Mouse (Mus musculus) forebrain, embryonic 11.5 days (tissue): ENCODE measurements at regions not wholly inside any gene's neighbourhood (a gene's known extent, or its start where the extent isn't known, plus 50 kb on each side); places are given as distances from the start of the nearest gene placed in this dataset.

Experiments
- ATAC-seq: fragments of 200-750 bp; cut with Nextera tagmentation; replicated peaks from 2 replicates; pipeline ENCODE4 v1.8.0; 2017; ENCODE audit warnings: moderate TSS enrichment; ENCODE audit not compliant: low FRiP score
- DNase-seq: peaks from one replicate; pipeline ENCODE4 v3.0.0-alpha.2; 2017; ENCODE audit warnings: low spot score
- H3K27ac ChIP-seq: fragments of 300-500 bp; sonication (generic); 2 replicates; pipeline ENCODE4 v1.5.1; 2014; ENCODE audit warnings: low read depth, low read length
- H3K27me3 ChIP-seq: fragments of 300-500 bp; sonication (generic); 2 replicates; pipeline ENCODE4 v1.6.1; 2014; ENCODE audit warnings: mild to moderate bottlenecking, low read length, mixed read lengths; ENCODE audit not compliant: control insufficient read depth, insufficient read depth
- H3K36me3 ChIP-seq: fragments of 300-500 bp; sonication (generic); 2 replicates; pipeline ENCODE4 v1.6.1; 2014; ENCODE audit warnings: mild to moderate bottlenecking, low read length, moderate library complexity, mixed read lengths; ENCODE audit not compliant: control insufficient read depth, insufficient read depth
- H3K4me1 ChIP-seq: fragments of 300-500 bp; sonication (generic); replicated peaks from 2 replicates; pipeline ENCODE4 v1.6.1; 2014; ENCODE audit warnings: low read length, mixed read lengths; ENCODE audit not compliant: control insufficient read depth, insufficient read depth
- H3K4me2 ChIP-seq: fragments of 300-500 bp; sonication (generic); 2 replicates; pipeline ENCODE4 v1.6.1; 2014; ENCODE audit warnings: low read depth, mild to moderate bottlenecking, low read length, moderate library complexity, mixed read lengths; ENCODE audit not compliant: severe bottlenecking
- H3K4me3 ChIP-seq: fragments of 300-500 bp; sonication (generic); 2 replicates; pipeline ENCODE4 v1.5.1; 2014; ENCODE audit warnings: low read depth, low read length
- H3K9ac ChIP-seq: fragments of 300-500 bp; sonication (generic); 2 replicates; pipeline ENCODE4 v1.6.1; 2014; ENCODE audit warnings: low read length
- H3K9me3 ChIP-seq: fragments of 300-500 bp; sonication (generic); 2 replicates; pipeline ENCODE4 v1.6.1; 2016; ENCODE audit warnings: low read length, mixed read lengths; ENCODE audit not compliant: control insufficient read depth
- WGBS: fragments of 180-500 bp; shearing (Covaris S2); extraction: QIAGEN DNeasy Blood & Tissue Kit; methylation state at CpG from one replicate; pipeline ENCODE4 v1.1.7; 2014; 5-methylcytosine and 5-hydroxymethylcytosine counted together

- ATAC-seq, result no peak
- H3K27ac ChIP-seq, result no peak overlapping the region
- H3K9ac ChIP-seq, result no peak overlapping the region
- WGBS, result 83% methylated on average over 3 of the region's 3 CpGs
- H3K9me3 ChIP-seq, result no peaks in the 10 kb centered on the region
- no peaks in the 10 kb centered on the region for H3K4me1 ChIP-seq
- no peak overlapping the region for H3K4me2 ChIP-seq
- no peak overlapping the region for H3K4me3 ChIP-seq
- H3K27me3 ChIP-seq, result no peaks in the 10 kb centered on the region
- no peak for DNase-seq
- no peaks in the 10 kb centered on the region for H3K36me3 ChIP-seq
Measured at GRCm38 (mm10) chr10:46845578-46846314, 1268.1 kb downstream of the Hace1 start.
